Comparison of ENCODE assay signal across 13 mouse cellular contexts in the genomic region with DNA sequence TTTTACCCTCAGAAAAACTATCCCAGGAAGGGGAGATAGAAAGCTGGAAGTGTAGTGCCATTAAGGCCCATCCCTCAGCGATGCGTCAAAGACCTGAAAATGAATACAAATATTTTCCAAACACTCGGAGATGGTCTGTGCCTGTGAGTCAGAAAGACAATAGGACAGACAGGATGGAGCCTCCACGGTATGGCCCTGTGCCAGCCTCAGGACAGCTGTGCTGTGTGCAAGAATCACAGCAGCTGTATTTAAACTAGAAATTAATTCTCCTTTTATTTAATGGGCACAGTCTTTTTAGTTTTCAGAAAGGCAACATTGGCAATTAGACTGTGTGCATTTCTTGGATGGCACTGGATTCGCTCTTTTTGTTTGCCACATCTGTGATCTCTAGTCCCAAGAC.
A peak's percentile ranks its signal among the peaks of the same experiment; 100 is the strongest.
DNase-seq lines count a peak whose midpoint lies in the region.
"Had no signal": no experiment of that assay in that cellular context is flagged by ENCODE, and none has a peak within 500 bp of the region (broad histone marks: within the 10 kb centered on the region; RNA-seq: fewer than 3 reads in every experiment).

No protein-coding gene starts in this region.

- intact Hi-C loops in left cerebral cortex, postnatal 4 days (cut with DNase I): no loop called here

- DNase-seq in gastrocnemius, postnatal 10 days: peak; percentile 31
- no peak for DNase-seq in gastrocnemius, adult 18-20 months (ENCODE audit: low spot score)
- DNase-seq in left cerebral cortex, postnatal 4 days: peak; percentile 5
- DNase-seq in left cerebral cortex, adult 9 months (ENCODE audit: low spot score in 2 of 2): no peak
- DNase-seq in MN1 (ENCODE audit: low spot score): peak; percentile 39
- peak; percentile 76 for DNase-seq in adrenal gland, postnatal 25 days
- DNase-seq in embryo, embryonic 11 days: no peak
- no peak for DNase-seq in frontal cortex, postnatal 14 days (ENCODE audit: low spot score in 2 of 2)
- DNase-seq: B cell, adult 2 months; kidney, adult 9 months; layer of hippocampus, postnatal 36 days; liver, postnatal 0 days; thymus, postnatal 14 days had no signal

Comparison
In these comparisons a context has a peak if more than half of its experiments do, and no peak if none do; other contexts are left out.
1. DNase-seq: peak in gastrocnemius, postnatal 10 days (single experiment), left cerebral cortex, postnatal 4 days (single experiment), MN1 (single experiment) and adrenal gland, postnatal 25 days (single experiment); none in gastrocnemius, adult 18-20 months (single experiment), left cerebral cortex, adult 9 months (0 of 2), embryo, embryonic 11 days (single experiment) and frontal cortex, postnatal 14 days (0 of 2).